Mouse (Mus musculus): ENCODE data around the gene Zfp217. TPM values are rescaled to one million over a fixed set of nuclear protein-coding genes. Genes with fewer than 3 reads are reported as not detected.

The Zfp217 gene
- polyA plus RNA-seq, 1 experiment from 2014 or later, result 4.9 TPM

GRCm38 (mm10) chr2:170129248-170129922 is 18.5 kb downstream of the Zfp217 start:
- 0 out of 2 replicates have a peak, but pooled peaks have one; percentile 7 for TF ChIP-seq CTCF (IDR thresholded peaks at IDR 0.05; ENCODE audit: low read depth)
- ATAC-seq (ENCODE audit: insufficient read depth) (no peak), DNase-seq (no peak)
- Histone ChIP-seq H3K4me3 (ENCODE audit: low read depth, low read length) (peak overlapping the region; percentile 96), H3K4me1 (ENCODE audit: insufficient read depth) (peaks cover 22% of the 10 kb centered on the region), H3K4me2 (peak overlapping the region; percentile 91), H3K27ac (ENCODE audit: low read depth) (peak overlapping the region; percentile 97; the same call in 1 of the 2 replicates), H3K9me3 (ENCODE audit: low read depth, low read length) (no peaks in the 10 kb centered on the region), H3K9ac (peak overlapping the region; percentile 98), H3K36me3 (ENCODE audit: insufficient read depth) (no peaks in the 10 kb centered on the region), H3K27me3 (ENCODE audit: insufficient read depth, low read length) (no peaks in the 10 kb centered on the region)
- 19% methylated on average over 5 of the region's 5 CpGs for WGBS

- Histone ChIP-seq H3K4me2 (peak overlapping the region; percentile 91), H3K9me3 (ENCODE audit: low read depth, low read length) (no peaks in the 10 kb centered on the region), H3K4me1 (ENCODE audit: insufficient read depth) (peaks cover 22% of the 10 kb centered on the region; the same call in 1 of the 2 replicates), H3K27ac (ENCODE audit: low read depth) (peak overlapping the region; percentile 48), H3K9ac (peak overlapping the region; percentile 28; the same call in 1 of the 2 replicates), H3K4me3 (ENCODE audit: low read depth, low read length) (peak overlapping the region; percentile 96; the same call in 1 of the 2 replicates), H3K27me3 (ENCODE audit: insufficient read depth, low read length) (no peaks in the 10 kb centered on the region), H3K36me3 (ENCODE audit: insufficient read depth) (no peaks in the 10 kb centered on the region)
- TF ChIP-seq CTCF (IDR thresholded peaks at IDR 0.05; ENCODE audit: low read depth), result no peak
- WGBS, result 16% methylated on average over 7 of the region's 7 CpGs
- ATAC-seq (ENCODE audit: insufficient read depth), result no peak
- DNase-seq, result no peak
Measured at GRCm38 (mm10) chr2:170128461-170129247, 19.2 kb downstream of the Zfp217 start.

GRCm38 (mm10) chr2:170127523-170127922 is 20.4 kb downstream of the Zfp217 start:
- H3K4me2 ChIP-seq, result peak overlapping the region; percentile 35
- H3K4me3 ChIP-seq (ENCODE audit: low read depth, low read length), result no peak overlapping the region
- DNase-seq, result no peak
- H3K36me3 ChIP-seq (ENCODE audit: insufficient read depth), result peaks cover 5% of the 10 kb centered on the region; the same call in 1 of the 2 replicates
- no peak for TF ChIP-seq CTCF (IDR thresholded peaks at IDR 0.05; ENCODE audit: low read depth)
- no peaks in the 10 kb centered on the region for H3K9me3 ChIP-seq (ENCODE audit: low read depth, low read length)
- no peak overlapping the region for H3K9ac ChIP-seq
- no peaks in the 10 kb centered on the region for H3K27me3 ChIP-seq (ENCODE audit: insufficient read depth, low read length)
- 58% methylated on average over 3 of the region's 3 CpGs for WGBS
- H3K27ac ChIP-seq (ENCODE audit: low read depth), result 0 out of 2 replicates have a peak overlapping the region, but pooled peaks have one; percentile 8
- H3K4me1 ChIP-seq (ENCODE audit: insufficient read depth), result peaks cover 22% of the 10 kb centered on the region; the same call in 1 of the 2 replicates
- no peak for ATAC-seq (ENCODE audit: insufficient read depth)

- Histone ChIP-seq H3K27ac (ENCODE audit: low read depth) (no peak overlapping the region), H3K4me3 (ENCODE audit: low read depth, low read length) (no peak overlapping the region), H3K27me3 (ENCODE audit: insufficient read depth, low read length) (no peaks in the 10 kb centered on the region), H3K36me3 (ENCODE audit: insufficient read depth) (peaks cover 14% of the 10 kb centered on the region; the same call in 1 of the 2 replicates), H3K4me2 (no peak overlapping the region), H3K4me1 (ENCODE audit: insufficient read depth) (peaks cover 16% of the 10 kb centered on the region; the same call in 1 of the 2 replicates), H3K9ac (no peak overlapping the region), H3K9me3 (ENCODE audit: low read depth, low read length) (no peaks in the 10 kb centered on the region)
- no peak for DNase-seq
- 57% methylated on average over 1 of the region's 1 CpGs for WGBS
- no peak for TF ChIP-seq CTCF (IDR thresholded peaks at IDR 0.05; ENCODE audit: low read depth)
- ATAC-seq (ENCODE audit: insufficient read depth), result no peak
Measured at GRCm38 (mm10) chr2:170126266-170126665, 21.6 kb downstream of the Zfp217 start.

- Histone ChIP-seq H3K4me1 (ENCODE audit: insufficient read depth) (no peaks in the 10 kb centered on the region; the same call in 1 of the 2 replicates), H3K4me3 (ENCODE audit: low read depth, low read length) (no peak overlapping the region), H3K27ac (ENCODE audit: low read depth) (no peak overlapping the region), H3K36me3 (ENCODE audit: insufficient read depth) (peaks cover 55% of the 10 kb centered on the region), H3K27me3 (ENCODE audit: insufficient read depth, low read length) (no peaks in the 10 kb centered on the region), H3K9me3 (ENCODE audit: low read depth, low read length) (no peaks in the 10 kb centered on the region), H3K9ac (no peak overlapping the region), H3K4me2 (no peak overlapping the region)
- 86% methylated on average over 7 of the region's 7 CpGs for WGBS
- DNase-seq, result no peak
- no peak for ATAC-seq (ENCODE audit: insufficient read depth)
- no peak for TF ChIP-seq CTCF (IDR thresholded peaks at IDR 0.05; ENCODE audit: low read depth)
Measured at GRCm38 (mm10) chr2:170122197-170122596, 25.7 kb downstream of the Zfp217 start.

DNA sequence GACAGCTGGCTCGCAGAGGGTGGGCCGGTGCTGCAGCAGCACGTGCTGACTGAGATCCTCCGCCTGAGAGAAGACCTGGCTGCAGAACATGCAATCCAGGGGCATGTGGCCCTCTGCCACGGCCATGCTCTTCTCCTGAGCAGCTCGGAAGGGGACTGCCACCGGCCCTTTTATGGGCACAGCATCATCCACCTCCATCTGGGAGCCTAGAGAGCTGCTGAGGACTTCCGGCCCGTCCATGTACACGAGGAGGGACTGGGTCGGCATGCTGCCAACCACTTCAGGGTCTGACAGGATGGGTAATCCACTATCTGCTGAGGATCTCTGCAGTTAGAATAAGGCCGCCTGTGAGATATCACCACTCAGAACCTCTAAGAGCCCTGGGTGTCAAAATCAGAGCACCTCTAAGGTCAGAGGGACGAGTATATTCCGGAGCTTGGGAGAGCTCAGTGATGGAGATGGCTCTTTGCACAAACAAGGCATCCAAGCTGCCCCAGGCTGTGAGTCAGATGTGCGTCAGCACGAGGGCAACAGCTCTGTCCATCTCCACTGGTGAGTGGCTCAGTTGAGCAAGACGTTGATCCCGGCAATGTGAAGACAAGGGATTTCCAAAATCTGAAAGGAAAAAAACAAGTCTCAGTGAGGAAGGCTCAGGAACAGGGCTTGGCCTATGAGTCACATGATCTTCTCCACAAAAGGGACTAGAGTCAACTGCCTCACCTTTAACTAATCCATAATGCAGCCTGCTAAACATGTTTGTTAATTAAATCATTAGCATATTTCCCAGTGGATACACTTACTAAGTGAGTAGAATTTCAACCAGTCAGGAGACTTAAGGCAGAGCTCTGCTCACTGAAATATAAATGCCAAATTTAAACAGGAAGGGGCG is 27.5 kb downstream of the Zfp217 start:
- Histone ChIP-seq H3K4me2 (no peak overlapping the region), H3K27ac (ENCODE audit: low read depth) (no peak overlapping the region), H3K4me1 (ENCODE audit: insufficient read depth) (no peaks in the 10 kb centered on the region), H3K36me3 (ENCODE audit: insufficient read depth) (peaks cover 68% of the 10 kb centered on the region), H3K27me3 (ENCODE audit: insufficient read depth, low read length) (no peaks in the 10 kb centered on the region), H3K4me3 (ENCODE audit: low read depth, low read length) (no peak overlapping the region), H3K9me3 (ENCODE audit: low read depth, low read length) (no peaks in the 10 kb centered on the region), H3K9ac (no peak overlapping the region)
- TF ChIP-seq CTCF (IDR thresholded peaks at IDR 0.05; ENCODE audit: low read depth), result no peak
- 79% methylated on average over 19 of the region's 19 CpGs for WGBS
- ATAC-seq (ENCODE audit: insufficient read depth) (no peak), DNase-seq (no peak)

All from lung, embryonic 14.5 days (tissue).